Mouse (Mus musculus): ENCODE measurements around the gene Zfp987. TPM values are rescaled to one million over a fixed set of nuclear protein-coding genes. Genes with fewer than 3 reads are reported as not detected.

The Zfp987 gene
- 4.7 TPM for polyA plus RNA-seq (2014; fragmentation: Illumina TruSeq; extraction: RNeasy Lipid Tissue Mini Kit (QIAGEN cat#74804); ENCODE audit: low replicate concordance)

GRCm38 (mm10) chr4:146096998-146097397 lies at the start of gene Zfp987:
Gene Zfp987 (plus strand): TSS chr4:146097298.

GRCm38 (mm10) chr4:146156524-146156923 lies 59.4 kb downstream of the Zfp987 start, which contains the start of gene Zfp600:
Gene Zfp600 (plus strand): TSS chr4:146156824.

Other genes starting within 250 kb of the Zfp987 start
- gene Zfp986, start 228.5 kb upstream of the Zfp987 start, polyA plus RNA-seq (2014; fragmentation: Illumina TruSeq; extraction: RNeasy Lipid Tissue Mini Kit (QIAGEN cat#74804); ENCODE audit: low replicate concordance): not detected
- gene Zfp600, start 59.5 kb downstream of the Zfp987 start, polyA plus RNA-seq (2014; fragmentation: Illumina TruSeq; extraction: RNeasy Lipid Tissue Mini Kit (QIAGEN cat#74804); ENCODE audit: low replicate concordance): not detected

Measured in small intestine, adult 10 weeks (tissue).